Mouse (Mus musculus) erythroblast, embryonic 14.5 days (primary cell): Measurements from ENCODE around the gene Dip2c. TPM values are rescaled to one million over a fixed set of nuclear protein-coding genes. Genes with fewer than 3 reads are reported as not detected.

Experiments used
- H3K27me3 ChIP-seq: 2 replicates; pipeline ENCODE4 v1.6.1; 2012; ENCODE audit warnings: inconsistent platforms; ENCODE audit not compliant: control insufficient read depth
- H3K36me3 ChIP-seq: 2 replicates; pipeline ENCODE4 v1.6.1; 2012; ENCODE audit warnings: mild to moderate bottlenecking, inconsistent platforms; ENCODE audit not compliant: control insufficient read depth
- H3K4me1 ChIP-seq: 2 replicates; pipeline ENCODE4 v1.6.1; 2012; ENCODE audit warnings: inconsistent platforms; ENCODE audit not compliant: control insufficient read depth
- H3K4me3 ChIP-seq: replicated peaks from 2 replicates; pipeline ENCODE3; 2012; ENCODE audit warnings: moderate library complexity, mild to moderate bottlenecking, inconsistent platforms
- H3K9me3 ChIP-seq: 2 replicates; pipeline ENCODE4 v1.6.1; 2012; ENCODE audit warnings: low read length, inconsistent platforms, mixed read lengths; ENCODE audit not compliant: control insufficient read depth
- GATA1 ChIP-seq: IDR thresholded peaks from 2 replicates; pipeline ENCODE4 v1.6.1; 2012; ENCODE audit warnings: low read length, inconsistent platforms, mixed read lengths
- TAL1 ChIP-seq: IDR thresholded peaks from 3 replicates; pipeline ENCODE4 v1.6.1; 2012; ENCODE audit warnings: low read length, inconsistent platforms, mixed read lengths
- polyA plus RNA-seq: library from polyadenylated mRNA; stranded (reverse); fragments of >175 nt; gene quantifications from 2 replicates; pipeline ENCODE4 v1.2.3, GENCODE M21; 2012

The Dip2c gene
- polyA plus RNA-seq, 1 experiment = 0.02 TPM

DNA sequence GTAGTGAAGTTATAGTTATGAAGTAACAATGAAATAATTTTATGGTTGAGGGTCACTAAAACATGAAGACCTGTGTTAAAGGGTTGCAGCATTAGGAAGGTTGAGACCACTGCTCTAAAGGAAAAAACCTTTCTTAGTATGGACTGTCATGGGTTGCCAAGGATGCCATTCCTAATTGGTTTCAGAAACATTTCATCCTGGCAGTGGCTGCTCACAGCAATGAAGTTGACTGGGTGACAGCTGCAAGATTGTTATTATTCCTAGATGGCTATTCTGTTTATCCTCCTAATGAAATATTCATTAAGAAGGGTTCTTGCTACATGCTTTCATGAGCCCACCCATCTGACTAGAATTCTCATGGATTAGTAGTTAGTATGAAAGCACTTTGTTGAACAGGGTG lies 307.3 kb downstream of the Dip2c start:
- Histone ChIP-seq H3K4me1 (no peaks in the 10 kb centered on the region), H3K36me3 (no peaks in the 10 kb centered on the region), H3K27me3 (no peaks in the 10 kb centered on the region), H3K9me3 (no peaks in the 10 kb centered on the region), H3K4me3 (no peak overlapping the region)
- TF ChIP-seq GATA1 (no peak), TAL1 (no peak)

DNA sequence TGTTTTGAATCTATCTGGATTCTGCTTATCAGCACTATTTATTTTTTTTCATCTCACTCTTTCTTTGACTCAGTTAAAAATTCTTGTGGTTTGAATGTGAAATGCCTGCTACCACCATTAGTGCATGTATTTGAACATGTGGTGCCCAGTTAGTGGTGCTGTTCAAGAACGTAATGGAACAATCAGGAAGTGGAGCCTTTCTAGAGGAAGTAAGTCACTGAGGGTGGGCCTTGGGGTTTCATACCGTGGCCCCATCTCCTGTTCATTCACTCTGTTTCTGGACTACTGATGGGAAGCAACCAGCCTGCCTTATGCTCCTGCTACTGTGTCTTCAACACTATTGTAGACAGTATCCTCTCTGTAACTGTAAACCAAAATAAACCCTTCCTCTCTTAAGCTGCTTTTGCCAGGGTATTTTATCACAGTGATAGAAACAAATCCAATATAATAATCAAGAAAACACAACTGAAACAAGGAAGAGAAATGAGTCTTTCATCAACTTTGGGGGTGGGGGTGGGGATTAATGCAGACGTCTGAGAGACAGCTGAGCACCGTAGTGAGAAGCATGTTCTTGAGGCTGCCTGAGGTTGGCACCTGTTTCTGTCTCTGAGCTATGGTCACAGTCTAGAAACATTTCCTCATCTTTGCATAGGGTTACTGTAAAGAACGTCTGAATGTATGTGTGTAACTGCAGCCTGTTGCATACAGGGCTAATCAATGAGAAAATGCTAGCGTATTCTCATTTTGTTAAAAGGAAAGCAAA lies 323.2 kb downstream of the Dip2c start:
- Histone ChIP-seq H3K27me3 (no peaks in the 10 kb centered on the region), H3K9me3 (no peaks in the 10 kb centered on the region), H3K36me3 (no peaks in the 10 kb centered on the region), H3K4me1 (no peaks in the 10 kb centered on the region), H3K4me3 (no peak overlapping the region)
- TF ChIP-seq GATA1 (no peak), TAL1 (no peak)

- H3K4me1 ChIP-seq = no peaks in the 10 kb centered on the region
- H3K9me3 ChIP-seq = no peaks in the 10 kb centered on the region
- H3K36me3 ChIP-seq = no peaks in the 10 kb centered on the region
- no peak overlapping the region for H3K4me3 ChIP-seq
- no peaks in the 10 kb centered on the region for H3K27me3 ChIP-seq
- TF ChIP-seq TAL1 = no peak
- no peak for TF ChIP-seq GATA1
Measured at GRCm38 (mm10) chr13:9601350-9601749, 325.0 kb downstream of the Dip2c start.

- Histone ChIP-seq H3K36me3 (no peaks in the 10 kb centered on the region), H3K9me3 (no peaks in the 10 kb centered on the region), H3K4me3 (no peak overlapping the region), H3K4me1 (no peaks in the 10 kb centered on the region), H3K27me3 (no peaks in the 10 kb centered on the region)
- TF ChIP-seq GATA1 (no peak), TAL1 (no peak)
Measured at GRCm38 (mm10) chr13:9611229-9611628, 334.9 kb downstream of the Dip2c start.

- no peaks in the 10 kb centered on the region for H3K9me3 ChIP-seq
- no peaks in the 10 kb centered on the region for H3K4me1 ChIP-seq
- no peak overlapping the region for H3K4me3 ChIP-seq
- H3K36me3 ChIP-seq = no peaks in the 10 kb centered on the region
- TF ChIP-seq TAL1 (no peak), GATA1 (no peak)
- H3K27me3 ChIP-seq = no peaks in the 10 kb centered on the region
Measured at GRCm38 (mm10) chr13:9632684-9633083, 356.4 kb downstream of the Dip2c start.

GRCm38 (mm10) chr13:9635951-9636350 lies 359.6 kb downstream of the Dip2c start:
- no peak for TF ChIP-seq TAL1
- TF ChIP-seq GATA1 = no peak
- H3K36me3 ChIP-seq = no peaks in the 10 kb centered on the region
- H3K4me3 ChIP-seq = no peak overlapping the region
- H3K9me3 ChIP-seq = no peaks in the 10 kb centered on the region
- no peaks in the 10 kb centered on the region for H3K4me1 ChIP-seq
- no peaks in the 10 kb centered on the region for H3K27me3 ChIP-seq

DNA sequence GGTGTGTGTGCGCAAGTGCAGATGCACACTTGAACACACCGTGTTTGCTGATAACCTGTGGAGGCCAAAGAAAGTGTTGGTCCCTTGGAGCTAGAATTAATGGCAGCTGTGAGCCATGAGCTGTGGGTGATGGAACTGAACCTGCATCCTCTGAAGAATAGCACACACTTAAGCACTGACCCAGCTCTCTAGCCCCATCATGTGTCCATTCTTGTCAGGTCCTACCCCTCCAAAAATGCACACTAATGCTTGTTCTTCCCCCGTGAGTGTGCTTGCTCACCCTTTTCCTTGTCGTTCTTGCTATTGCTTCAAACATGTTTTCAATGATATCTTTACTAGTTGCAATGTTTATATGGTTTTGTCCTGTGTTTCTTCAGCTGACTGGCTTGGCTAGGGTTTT lies 360.2 kb downstream of the Dip2c start:
- TF ChIP-seq GATA1 = no peak
- Histone ChIP-seq H3K9me3 (no peaks in the 10 kb centered on the region), H3K27me3 (no peaks in the 10 kb centered on the region), H3K36me3 (no peaks in the 10 kb centered on the region), H3K4me3 (no peak overlapping the region), H3K4me1 (no peaks in the 10 kb centered on the region)

DNA sequence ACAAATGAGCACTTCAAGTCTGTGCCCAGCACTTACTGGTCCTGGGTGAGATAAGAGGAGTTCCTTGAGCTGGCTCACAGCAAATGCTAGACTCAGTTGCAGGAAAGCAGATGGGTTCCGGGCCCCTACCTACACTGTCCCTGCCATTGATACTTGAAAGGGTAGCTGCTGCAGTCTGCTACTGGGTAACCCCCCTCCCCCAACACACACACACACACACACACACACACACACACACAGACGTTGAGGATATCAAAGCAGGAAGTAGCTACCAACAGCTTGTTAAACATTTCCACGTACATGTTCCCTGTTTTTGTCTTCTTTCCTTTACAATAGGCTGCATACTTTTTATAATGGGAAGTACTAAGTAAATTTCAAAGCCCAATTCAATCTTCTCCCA lies 361.6 kb downstream of the Dip2c start:
- Histone ChIP-seq H3K36me3 (no peaks in the 10 kb centered on the region), H3K9me3 (no peaks in the 10 kb centered on the region), H3K4me1 (no peaks in the 10 kb centered on the region), H3K4me3 (no peak overlapping the region), H3K27me3 (no peaks in the 10 kb centered on the region)
- TF ChIP-seq GATA1 (no peak), TAL1 (no peak)

DNA sequence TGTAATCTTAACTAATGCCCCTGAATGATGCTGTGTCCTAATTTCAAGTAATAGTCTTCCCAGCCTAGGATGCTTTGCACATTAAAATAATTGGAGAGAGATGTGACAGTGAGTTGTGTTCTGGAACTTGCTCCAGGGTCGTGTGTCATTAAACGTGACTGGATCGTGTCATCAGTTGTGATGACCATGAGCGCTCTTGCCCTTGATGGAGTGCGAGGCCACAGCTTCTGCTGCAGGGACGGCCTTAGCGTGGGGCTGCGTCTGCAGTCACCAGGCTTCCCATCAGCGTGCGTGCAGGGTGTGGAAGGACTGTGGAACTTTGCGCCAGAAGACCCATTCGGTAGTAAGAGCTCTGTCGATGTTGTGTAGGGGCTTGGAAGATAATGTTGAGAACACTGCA lies 372.4 kb downstream of the Dip2c start:
- no peaks in the 10 kb centered on the region for H3K9me3 ChIP-seq
- TF ChIP-seq GATA1 = no peak
- no peak for TF ChIP-seq TAL1
- H3K27me3 ChIP-seq = no peaks in the 10 kb centered on the region
- H3K4me3 ChIP-seq = no peak overlapping the region
- H3K36me3 ChIP-seq = no peaks in the 10 kb centered on the region
- H3K4me1 ChIP-seq = no peaks in the 10 kb centered on the region

DNA sequence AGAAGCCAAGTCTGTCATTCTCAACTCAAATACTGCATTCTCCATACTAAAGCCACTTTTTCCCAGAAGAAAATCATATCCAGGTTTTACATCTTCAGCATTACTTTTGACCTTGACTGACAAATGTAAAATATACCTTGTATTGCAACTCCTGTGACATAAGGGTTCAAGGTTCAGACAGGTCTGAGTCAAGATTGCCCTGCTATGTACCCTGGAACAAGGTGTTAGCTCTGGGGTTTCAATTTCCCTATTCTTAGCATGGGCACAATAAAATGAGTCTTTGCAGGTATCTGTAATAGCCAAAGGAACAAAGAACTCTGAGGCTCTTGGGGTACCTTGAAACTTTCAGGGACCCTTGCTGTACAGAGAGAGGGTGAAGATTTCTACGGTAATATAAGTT lies 373.6 kb downstream of the Dip2c start:
- H3K36me3 ChIP-seq = no peaks in the 10 kb centered on the region
- no peak overlapping the region for H3K4me3 ChIP-seq
- no peak for TF ChIP-seq TAL1
- no peak for TF ChIP-seq GATA1
- no peaks in the 10 kb centered on the region for H3K27me3 ChIP-seq
- H3K9me3 ChIP-seq = no peaks in the 10 kb centered on the region
- H3K4me1 ChIP-seq = no peaks in the 10 kb centered on the region
